ENCODE assay signal across 8 mouse cellular contexts in genomic region chr7:34388445-34389276, GRCm38 (mm10). TPM values are rescaled to one million over a fixed set of nuclear protein-coding genes. Genes with fewer than 3 reads are reported as not detected.
DNase-seq lines count a peak whose midpoint lies in the region; TF ChIP-seq lines count a peak whose summit lies in the region.

No protein-coding gene starts in this region.

- WGBS in embryonic facial prominence, embryonic 10.5 days = under 1% methylated on average over 64 of the region's 64 CpGs
- under 1% methylated on average over 64 of the region's 64 CpGs for WGBS in liver, adult 2 months

- 0 out of 2 replicates have a peak, but pooled peaks have one; percentile 33 for TF ChIP-seq POLR2A in liver, adult 2 months (IDR thresholded peaks at IDR 0.05; ENCODE audit: extremely low read depth, insufficient read depth, low read length)

- H3K79me2 ChIP-seq in liver, adult 2 months (ENCODE audit: control insufficient read depth, insufficient read depth, low read length) = peaks cover 23% of the 10 kb centered on the region; the same call in 1 of the 2 replicates

- peak overlapping the region; percentile 97 for H3K9ac ChIP-seq in liver, adult 2 months (ENCODE audit: low read depth, low read length)

- H3K4me3 ChIP-seq in embryonic facial prominence, embryonic 10.5 days = peak overlapping the region; percentile 95
- peak overlapping the region; percentile 73 for H3K4me3 ChIP-seq in liver, adult 2 months (ENCODE audit: insufficient read depth, low read depth, low read length)

- no peak for TF ChIP-seq CTCF in liver, adult 2 months (IDR thresholded peaks at IDR 0.05; ENCODE audit: low read depth, low read length)

- peak; percentile 57 to 64 for DNase-seq in left cerebral cortex, adult 18-20 months (ENCODE audit: low spot score in 2 of 2)
- no peak for DNase-seq in left cerebral cortex, adult 11 months (ENCODE audit: low spot score)
- DNase-seq in embryonic facial prominence, embryonic 10.5 days (ENCODE audit: low spot score) = peak; percentile 77
- peak; percentile 81 to 82 for DNase-seq in heart, adult 18-20 months
- peak; percentile 84 for DNase-seq in kidney, adult 18-20 months
- peak; percentile 55 for DNase-seq in liver, adult 2 months (ENCODE audit: extremely low read depth, low read depth, low spot score)
- DNase-seq in monocyte, adult 2 months (ENCODE audit: low read depth in 1 of 2, low spot score in 2 of 2) = peak; percentile 13 to 57
- DNase-seq in spleen, postnatal 14 days (ENCODE audit: low spot score in 2 of 2) = peak; percentile 53

- H3K36me3 ChIP-seq in embryonic facial prominence, embryonic 10.5 days (replicated peaks) = peaks cover 4% of the 10 kb centered on the region
- H3K36me3 ChIP-seq in liver, adult 2 months (ENCODE audit: control insufficient read depth, insufficient read depth, low read length) = no peaks in the 10 kb centered on the region; the same call in 1 of the 2 replicates

- no peaks in the 10 kb centered on the region for H3K27me3 ChIP-seq in embryonic facial prominence, embryonic 10.5 days (replicated peaks; ENCODE audit: low read depth, poor library complexity, severe bottlenecking)
- H3K27me3 ChIP-seq in liver, adult 2 months (ENCODE audit: control insufficient read depth, insufficient read depth, low read length) = no peaks in the 10 kb centered on the region

- H3K9me3 ChIP-seq in embryonic facial prominence, embryonic 10.5 days = no peaks in the 10 kb centered on the region

- H3K4me1 ChIP-seq in embryonic facial prominence, embryonic 10.5 days = peaks cover 34% of the 10 kb centered on the region
- peaks cover 9% of the 10 kb centered on the region for H3K4me1 ChIP-seq in liver, adult 2 months (ENCODE audit: control insufficient read depth, insufficient read depth, low read length)

- peak overlapping the region; percentile 99 for H3K27ac ChIP-seq in embryonic facial prominence, embryonic 10.5 days (replicated peaks)
- H3K27ac ChIP-seq in liver, adult 2 months (replicated peaks; ENCODE audit: insufficient read depth, low read depth, low read length) = peak overlapping the region; percentile 85

RNA-seq across cellular contexts. Expression of gene Lsm14a, which starts 4.5 kb away (rescaled TPM):
- total RNA-seq in left cerebral cortex, adult 18-20 months (2021) = 10 to 100 TPM; 82.1 to 94.8 TPM
- 87.5 and 92.9 TPM in 2 replicates for polyA plus RNA-seq in embryonic facial prominence, embryonic 10.5 days (2016; fragmentation: Nextera tagmentation; extraction: Ambion mirVana)
- total RNA-seq in heart, adult 18-20 months (2021) = 10 to 100 TPM; 84.8 to 86.9 TPM
- total RNA-seq in liver, adult 2 months (2014; rRNA removed) = 24.1 and 26.2 TPM in 2 replicates
- 12.5 and 13.7 TPM in 2 replicates for polyA plus RNA-seq in liver, adult 2 months (2012; rRNA removed)
